Mouse (Mus musculus) CH12.LX (cell line): ENCODE results near the gene Zfyve1. TPM values are rescaled to one million over a fixed set of nuclear protein-coding genes. Genes with fewer than 3 reads are reported as not detected.

Experiments used
- DNase-seq: peaks from one replicate; pipeline ENCODE4 v3.0.0-alpha.2; 2013; ENCODE audit errors: extremely low read depth
- H3K27ac ChIP-seq: 2 replicates; pipeline ENCODE4 v1.5.1; 2012; ENCODE audit warnings: low read depth, mild to moderate bottlenecking, control low read depth, moderate library complexity; ENCODE audit not compliant: insufficient read depth
- H3K27me3 ChIP-seq: replicated peaks from 2 replicates; pipeline ENCODE3; 2012; ENCODE audit warnings: inconsistent platforms
- H3K36me3 ChIP-seq, 2 experiments: replicated peaks in 1 of 2; 2 replicates each; pipeline versions ENCODE3 to v1.6.1; 2012; ENCODE audit warnings: inconsistent platforms in 1 of 2, low read length in 1 of 2, mild to moderate bottlenecking in 1 of 2, mixed read lengths in 1 of 2, moderate library complexity in 1 of 2; ENCODE audit not compliant: control insufficient read depth in 1 of 2, insufficient read depth in 1 of 2
- H3K4me1 ChIP-seq, 2 experiments: 2 replicates each; pipeline ENCODE4 v1.6.1; 2012; ENCODE audit warnings: inconsistent platforms in 1 of 2, moderate library complexity in 1 of 2; ENCODE audit not compliant: insufficient read depth in 2 of 2, control insufficient read depth in 1 of 2
- H3K4me2 ChIP-seq: 2 replicates; pipeline ENCODE4 v1.6.1; 2012; ENCODE audit warnings: low read depth, mild to moderate bottlenecking, control low read depth; ENCODE audit not compliant: poor library complexity, insufficient read depth, severe bottlenecking
- H3K4me3 ChIP-seq, 3 experiments: fragments of 150-350 bp in 1 of 3; sonication (generic) in 1 of 3; replicated peaks in 1 of 3; 2 replicates each; pipeline versions ENCODE3 to v1.5.1; 2011 to 2012; ENCODE audit warnings: low read depth in 2 of 3, low read length in 2 of 3, mild to moderate bottlenecking in 2 of 3, moderate library complexity in 2 of 3, control low read depth in 1 of 3, improper control_type of control experiment in 1 of 3, inconsistent platforms in 1 of 3, mixed read lengths in 1 of 3; ENCODE audit not compliant: poor library complexity in 1 of 3
- H3K79me2 ChIP-seq: replicated peaks from 2 replicates; pipeline ENCODE4 v1.6.1; 2012; ENCODE audit warnings: mild to moderate bottlenecking, moderate library complexity; ENCODE audit not compliant: control insufficient read depth, poor library complexity, insufficient read depth, severe bottlenecking; ENCODE audit errors: extremely low read depth
- H3K9ac ChIP-seq: 2 replicates; pipeline ENCODE4 v1.6.1; 2012; ENCODE audit warnings: low read depth, mild to moderate bottlenecking, control low read depth, moderate library complexity; ENCODE audit not compliant: insufficient read depth
- H3K9me3 ChIP-seq: replicated peaks from 2 replicates; pipeline ENCODE3; 2012; ENCODE audit warnings: low read length, inconsistent platforms, mixed read lengths
- BHLHE40 ChIP-seq: IDR thresholded peaks from 2 replicates; pipeline ENCODE4 v1.6.1; 2011; ENCODE audit warnings: mild to moderate bottlenecking, low read depth, low read length, improper control_type of control experiment
- EP300 ChIP-seq: IDR thresholded peaks from 2 replicates; pipeline ENCODE4 v1.6.1; 2011; ENCODE audit warnings: low read length, improper control_type of control experiment
- ETS1 ChIP-seq: conservative IDR thresholded peaks from 2 replicates; pipeline ENCODE4 v1.6.1; 2012; ENCODE audit warnings: low read depth, mild to moderate bottlenecking, inconsistent platforms, low read length, improper control_type of control experiment, moderate library complexity
- JUN ChIP-seq: IDR thresholded peaks from 2 replicates; pipeline ENCODE4 v1.6.1; 2011; ENCODE audit warnings: low read depth, mild to moderate bottlenecking, low read length, improper control_type of control experiment, moderate library complexity; ENCODE audit not compliant: insufficient read depth
- KAT2A ChIP-seq: IDR thresholded peaks from 2 replicates; pipeline ENCODE4 v1.6.1; 2012; ENCODE audit warnings: low read length, improper control_type of control experiment, inconsistent platforms; ENCODE audit not compliant: insufficient replicate concordance
- MEF2A ChIP-seq: IDR thresholded peaks from 2 replicates; pipeline ENCODE4 v1.6.1; 2014; ENCODE audit warnings: low read depth, mild to moderate bottlenecking, inconsistent platforms, low read length, improper control_type of control experiment, borderline replicate concordance
- MXI1 ChIP-seq: IDR thresholded peaks from 2 replicates; pipeline ENCODE4 v1.6.1; 2011; ENCODE audit warnings: mild to moderate bottlenecking, low read depth, low read length, improper control_type of control experiment
- MYC ChIP-seq: IDR thresholded peaks from 2 replicates; pipeline ENCODE4 v1.6.1; 2011; ENCODE audit warnings: low read depth, mild to moderate bottlenecking, improper control_type of control experiment, low read length
- NELFE ChIP-seq: IDR thresholded peaks from 2 replicates; pipeline ENCODE4 v1.6.1; 2011; ENCODE audit warnings: low read depth, low read length, improper control_type of control experiment
- NRF1 ChIP-seq: IDR thresholded peaks from 2 replicates; pipeline ENCODE4 v1.6.1; 2014; ENCODE audit warnings: low read depth, mild to moderate bottlenecking, inconsistent platforms, low read length, improper control_type of control experiment, moderate library complexity
- PAX5 ChIP-seq: IDR thresholded peaks from 2 replicates; pipeline ENCODE4 v1.6.1; 2012; ENCODE audit warnings: low read length, inconsistent platforms, mixed read lengths
- POLR2A ChIP-seq: IDR thresholded peaks from 2 replicates; pipeline ENCODE4 v1.6.1; 2011; ENCODE audit warnings: low read depth, mild to moderate bottlenecking, improper control_type of control experiment, low read length
- SIN3A ChIP-seq: IDR thresholded peaks from 2 replicates; pipeline ENCODE4 v1.6.1; 2012; ENCODE audit warnings: low read length, improper control_type of control experiment, inconsistent platforms
- SMC3 ChIP-seq: IDR thresholded peaks from 2 replicates; pipeline ENCODE4 v1.6.1; 2011; ENCODE audit warnings: low read depth, low read length, improper control_type of control experiment
- TBP ChIP-seq: conservative IDR thresholded peaks from 2 replicates; pipeline ENCODE4 v1.6.1; 2011; ENCODE audit warnings: low read depth, low read length, improper control_type of control experiment
- TCF12 ChIP-seq: IDR thresholded peaks from 2 replicates; pipeline ENCODE4 v1.6.1; 2014; ENCODE audit warnings: low read depth, mild to moderate bottlenecking, inconsistent platforms, low read length, improper control_type of control experiment
- USF1 ChIP-seq: IDR thresholded peaks from 2 replicates; pipeline ENCODE4 v1.6.1; 2014; ENCODE audit warnings: low read depth, mild to moderate bottlenecking, inconsistent platforms, low read length, improper control_type of control experiment
- USF2 ChIP-seq: conservative IDR thresholded peaks from 2 replicates; pipeline ENCODE4 v1.6.1; 2011; ENCODE audit warnings: low read depth, low read length, improper control_type of control experiment
- ZNF384 ChIP-seq: IDR thresholded peaks from 2 replicates; pipeline ENCODE4 v1.6.1; 2012; ENCODE audit warnings: low read depth, low read length, improper control_type of control experiment, inconsistent platforms
- dilution Hi-C: fragments of 300-500 bp; cut with MboI; formaldehyde crosslinking; loops from 2 replicates; pipeline ENCODE4 v1.14.3; 2020; ENCODE audit warnings: low sequenced_read_pairs; ENCODE audit not compliant: extremely low pct_unique_long_range_greater_than_20kb, extremely low pct_ligation_motif_present
- in situ Hi-C: fragments of 300-500 bp; cut with MboI; formaldehyde crosslinking; loops from 3 replicates; pipeline ENCODE4 v1.14.3; 2019; ENCODE audit warnings: low sequenced_read_pairs, low pct_ligation_motif_present, low pct_unique_long_range_greater_than_20kb, mixed read lengths
- polyA plus RNA-seq: library from polyadenylated mRNA; unstranded; fragments of >175 nt; gene quantifications from 2 replicates; pipeline ENCODE4 v1.2.1, GENCODE M21; 2012; ENCODE audit warnings: low read depth; ENCODE audit not compliant: insufficient read length
- total RNA-seq, 2 experiments: library from RNA; depleted of rRNA; stranded (reverse); fragments of 300-350 nt in 1 of 2; fragments of >200 nt in 1 of 2; gene quantifications; 2 replicates each; pipeline ENCODE4 v1.2.3; 2012 to 2014

The Zfyve1 gene
- total and polyA plus RNA-seq, 3 experiments, result 6.0 to 17.6 (median 7.2) TPM

- in situ Hi-C loops (no loop called here), dilution Hi-C loops (no loop called here)
- no peak for DNase-seq
- H3K4me1 ChIP-seq, result peaks cover 0 to 7% of the 10 kb centered on the region in 2 experiments; a peak in 1 of 4 replicates
- H3K36me3 ChIP-seq, result peaks cover 8 to 48% of the 10 kb centered on the region in 2 experiments
- no peaks in the 10 kb centered on the region for H3K9me3 ChIP-seq
- no peak overlapping the region for H3K27ac ChIP-seq
- H3K4me2 ChIP-seq, result no peak overlapping the region
- H3K79me2 ChIP-seq, result no peaks in the 10 kb centered on the region; the same call in 1 of the 2 replicates
- H3K9ac ChIP-seq, result no peak overlapping the region
- no peak overlapping the region for H3K4me3 ChIP-seq
- TF ChIP-seq MYC (no peak), PAX5 (no peak), NELFE (no peak), SIN3A (no peak), MXI1 (no peak), TCF12 (no peak), ZNF384 (no peak), TBP (no peak), POLR2A (no peak)
- H3K27me3 ChIP-seq, result no peaks in the 10 kb centered on the region
Observed at GRCm38 (mm10) chr12:83577445-83577844, 19.6 kb downstream of the Zfyve1 start.

GRCm38 (mm10) chr12:83572717-83573116, 24.3 kb downstream of the Zfyve1 start:
- TF ChIP-seq EP300 (no peak), JUN (no peak), NRF1 (no peak), ETS1 (no peak), USF1 (no peak), TBP (no peak), SMC3 (no peak), POLR2A (no peak)

DNA sequence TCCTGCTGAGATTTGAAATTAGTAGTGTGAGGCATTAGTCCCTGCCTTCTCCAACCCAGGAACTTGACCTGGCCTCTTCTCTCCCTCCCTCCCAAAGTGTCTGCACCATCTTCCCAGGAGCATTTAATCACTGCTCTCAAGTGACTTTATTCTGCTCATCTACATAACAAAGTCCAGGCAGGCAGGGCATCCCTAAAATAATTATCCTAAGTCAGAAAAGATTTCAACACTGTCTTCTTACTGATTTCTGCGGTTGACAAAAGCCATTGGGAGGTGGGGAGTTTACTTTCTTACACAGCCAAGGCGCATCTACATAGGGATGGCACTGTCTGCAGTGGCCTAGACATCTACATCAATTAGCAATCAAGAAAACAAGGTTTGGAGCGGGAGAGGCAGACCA, 27.2 kb downstream of the Zfyve1 start:
- dilution Hi-C loops (no loop called here), in situ Hi-C loops (no loop called here)
- H3K36me3 ChIP-seq, result peaks cover 27 to 72% of the 10 kb centered on the region in 2 experiments
- H3K4me2 ChIP-seq, result no peak overlapping the region
- no peak overlapping the region for H3K27ac ChIP-seq
- TF ChIP-seq TCF12 (no peak), KAT2A (no peak), USF2 (no peak), BHLHE40 (no peak), MEF2A (no peak)
- H3K4me3 ChIP-seq, result no peak overlapping the region
- no peak for DNase-seq
- no peaks in the 10 kb centered on the region for H3K9me3 ChIP-seq
- H3K79me2 ChIP-seq, result no peaks in the 10 kb centered on the region
- H3K27me3 ChIP-seq, result no peaks in the 10 kb centered on the region
- H3K9ac ChIP-seq, result no peak overlapping the region
- no peaks in the 10 kb centered on the region for H3K4me1 ChIP-seq

More at GRCm38 (mm10) chr12:83572717-83573116, 24.3 kb downstream of the Zfyve1 start:
- no peak overlapping the region for H3K4me3 ChIP-seq
- dilution Hi-C loops (no loop called here), in situ Hi-C loops (no loop called here)
- H3K4me2 ChIP-seq, result no peak overlapping the region
- no peaks in the 10 kb centered on the region for H3K79me2 ChIP-seq
- no peak overlapping the region for H3K9ac ChIP-seq
- no peak overlapping the region for H3K27ac ChIP-seq
- no peak for DNase-seq
- H3K4me1 ChIP-seq, result no peaks in the 10 kb centered on the region
- H3K27me3 ChIP-seq, result no peaks in the 10 kb centered on the region
- H3K36me3 ChIP-seq, result peaks cover 21 to 63% of the 10 kb centered on the region in 2 experiments
- no peaks in the 10 kb centered on the region for H3K9me3 ChIP-seq
